Mouse (Mus musculus): ENCODE data around the gene Gm42715. TPM values are rescaled to one million over a fixed set of nuclear protein-coding genes. Genes with fewer than 3 reads are reported as not detected.

The Gm42715 gene
- total and polyA plus RNA-seq, 2 experiments, result 4.6 to 7.5 TPM

GRCm38 (mm10) chr7:127473705-127474104 is 45.7 kb upstream of the Gm42715 start:
- Histone ChIP-seq H3K4me3 (ENCODE audit: insufficient read depth, low read depth, low read length) (no peak overlapping the region), H3K27ac (replicated peaks; ENCODE audit: insufficient read depth, low read depth, low read length) (no peak overlapping the region), H3K36me3 (ENCODE audit: control insufficient read depth, insufficient read depth, low read length) (peaks cover 37% of the 10 kb centered on the region), H3K79me2 (ENCODE audit: control insufficient read depth, insufficient read depth, low read length) (peaks cover 9% of the 10 kb centered on the region; the same call in 1 of the 2 replicates), H3K27me3 (ENCODE audit: control insufficient read depth, insufficient read depth, low read length) (no peaks in the 10 kb centered on the region), H3K4me1 (ENCODE audit: control insufficient read depth, insufficient read depth, low read length) (peaks cover 19% of the 10 kb centered on the region), H3K9ac (ENCODE audit: low read depth, low read length) (no peak overlapping the region; the same call in 1 of the 2 replicates)
- TF ChIP-seq POLR2A (IDR thresholded peaks at IDR 0.05; ENCODE audit: extremely low read depth, insufficient read depth, low read length) (no peak), CTCF (IDR thresholded peaks at IDR 0.05; ENCODE audit: low read depth, low read length) (no peak)
- WGBS, result 94% methylated on average over 5 of the region's 5 CpGs
- no peak for DNase-seq (ENCODE audit: extremely low read depth, low read depth, low spot score)

- DNase-seq (ENCODE audit: extremely low read depth, low read depth, low spot score), result peak; percentile 33
- no peak for TF ChIP-seq POLR2A (IDR thresholded peaks at IDR 0.05; ENCODE audit: extremely low read depth, insufficient read depth, low read length)
- TF ChIP-seq CTCF (IDR thresholded peaks at IDR 0.05; ENCODE audit: low read depth, low read length), result no peak
- H3K79me2 ChIP-seq (ENCODE audit: control insufficient read depth, insufficient read depth, low read length), result peaks cover 11% of the 10 kb centered on the region; the same call in 1 of the 2 replicates
- H3K4me3 ChIP-seq (ENCODE audit: insufficient read depth, low read depth, low read length), result no peak overlapping the region
- no peak overlapping the region for H3K9ac ChIP-seq (ENCODE audit: low read depth, low read length)
- WGBS, result 68% methylated on average over 6 of the region's 6 CpGs
- H3K27ac ChIP-seq (replicated peaks; ENCODE audit: insufficient read depth, low read depth, low read length), result no peak overlapping the region
- H3K36me3 ChIP-seq (ENCODE audit: control insufficient read depth, insufficient read depth, low read length), result peaks cover 37% of the 10 kb centered on the region
- H3K4me1 ChIP-seq (ENCODE audit: control insufficient read depth, insufficient read depth, low read length), result peaks cover 19% of the 10 kb centered on the region
- H3K27me3 ChIP-seq (ENCODE audit: control insufficient read depth, insufficient read depth, low read length), result no peaks in the 10 kb centered on the region
Measured at GRCm38 (mm10) chr7:127474378-127475070, 44.9 kb upstream of the Gm42715 start.

DNA sequence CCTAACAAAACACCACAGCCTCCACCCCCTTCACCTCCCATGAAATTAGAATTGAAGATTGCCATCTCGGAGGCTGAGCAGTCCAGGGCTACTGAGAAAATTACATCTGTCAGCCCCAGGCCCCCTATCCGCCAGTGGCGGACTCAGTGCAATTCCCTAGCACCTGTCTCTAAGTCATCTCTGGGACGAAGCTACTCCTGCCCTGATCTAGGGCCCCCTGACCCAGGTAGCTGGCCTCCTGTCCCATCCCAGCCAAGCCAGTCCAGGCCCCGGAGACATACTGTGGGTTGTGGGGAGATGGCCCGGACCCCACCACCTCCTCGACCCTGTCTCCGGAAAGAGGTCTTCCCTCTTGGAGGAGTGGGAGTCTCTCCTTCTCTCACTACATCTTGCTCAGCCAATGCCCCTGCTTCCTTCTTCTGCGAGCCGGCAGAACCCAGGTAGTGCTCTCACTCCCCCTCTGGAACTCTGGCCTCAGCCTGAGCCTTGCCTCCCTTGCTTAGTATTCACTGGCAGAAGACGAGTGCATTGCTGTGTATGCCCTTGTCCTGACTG is 44.1 kb upstream of the Gm42715 start:
- 95% methylated on average over 11 of the region's 11 CpGs for WGBS
- TF ChIP-seq POLR2A (IDR thresholded peaks at IDR 0.05; ENCODE audit: extremely low read depth, insufficient read depth, low read length) (no peak), CTCF (IDR thresholded peaks at IDR 0.05; ENCODE audit: low read depth, low read length) (no peak)
- H3K79me2 ChIP-seq (ENCODE audit: control insufficient read depth, insufficient read depth, low read length), result peaks cover 16% of the 10 kb centered on the region; the same call in 1 of the 2 replicates
- no peak overlapping the region for H3K9ac ChIP-seq (ENCODE audit: low read depth, low read length)
- no peak for DNase-seq (ENCODE audit: extremely low read depth, low read depth, low spot score)
- H3K36me3 ChIP-seq (ENCODE audit: control insufficient read depth, insufficient read depth, low read length), result peaks cover 37% of the 10 kb centered on the region
- H3K4me3 ChIP-seq (ENCODE audit: insufficient read depth, low read depth, low read length), result no peak overlapping the region
- H3K27ac ChIP-seq (replicated peaks; ENCODE audit: insufficient read depth, low read depth, low read length), result no peak overlapping the region
- H3K27me3 ChIP-seq (ENCODE audit: control insufficient read depth, insufficient read depth, low read length), result no peaks in the 10 kb centered on the region
- H3K4me1 ChIP-seq (ENCODE audit: control insufficient read depth, insufficient read depth, low read length), result peaks cover 15% of the 10 kb centered on the region

DNA sequence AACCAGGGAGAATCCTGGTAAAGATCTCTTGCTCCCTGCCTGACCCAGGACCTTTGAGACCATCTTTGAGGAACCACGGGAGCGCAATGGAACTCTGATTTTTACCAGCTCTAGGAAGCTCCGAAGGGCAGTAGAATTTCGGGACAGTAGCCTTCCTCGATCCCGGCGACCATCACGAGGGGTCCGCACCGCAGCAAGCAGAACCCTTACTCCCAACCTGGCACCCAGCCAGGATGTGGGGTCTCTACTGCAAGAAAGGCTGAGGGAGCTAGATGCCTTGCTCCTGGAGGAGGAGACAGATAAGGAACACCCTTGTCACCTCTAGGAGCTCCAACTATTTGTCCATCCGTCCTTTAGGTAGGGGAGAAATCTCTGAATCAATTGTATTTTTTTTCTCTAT is 43.0 kb upstream of the Gm42715 start:
- H3K27ac ChIP-seq (replicated peaks; ENCODE audit: insufficient read depth, low read depth, low read length), result peak overlapping the region; percentile 10; the same call in 1 of the 2 replicates
- H3K27me3 ChIP-seq (ENCODE audit: control insufficient read depth, insufficient read depth, low read length), result no peaks in the 10 kb centered on the region
- peaks cover 37% of the 10 kb centered on the region for H3K36me3 ChIP-seq (ENCODE audit: control insufficient read depth, insufficient read depth, low read length)
- WGBS, result 96% methylated on average over 11 of the region's 11 CpGs
- TF ChIP-seq CTCF (IDR thresholded peaks at IDR 0.05; ENCODE audit: low read depth, low read length) (no peak), POLR2A (IDR thresholded peaks at IDR 0.05; ENCODE audit: extremely low read depth, insufficient read depth, low read length) (no peak)
- no peak overlapping the region for H3K9ac ChIP-seq (ENCODE audit: low read depth, low read length)
- peaks cover 16% of the 10 kb centered on the region; the same call in 1 of the 2 replicates for H3K79me2 ChIP-seq (ENCODE audit: control insufficient read depth, insufficient read depth, low read length)
- H3K4me3 ChIP-seq (ENCODE audit: insufficient read depth, low read depth, low read length), result no peak overlapping the region
- DNase-seq (ENCODE audit: extremely low read depth, low read depth, low spot score), result no peak
- H3K4me1 ChIP-seq (ENCODE audit: control insufficient read depth, insufficient read depth, low read length), result peaks cover 18% of the 10 kb centered on the region

- Histone ChIP-seq H3K27ac (replicated peaks; ENCODE audit: insufficient read depth, low read depth, low read length) (peak overlapping the region; percentile 74), H3K79me2 (ENCODE audit: control insufficient read depth, insufficient read depth, low read length) (peaks cover 16% of the 10 kb centered on the region; the same call in 1 of the 2 replicates), H3K27me3 (ENCODE audit: control insufficient read depth, insufficient read depth, low read length) (no peaks in the 10 kb centered on the region), H3K4me1 (ENCODE audit: control insufficient read depth, insufficient read depth, low read length) (peaks cover 18% of the 10 kb centered on the region), H3K4me3 (ENCODE audit: insufficient read depth, low read depth, low read length) (peak overlapping the region; percentile 50; the same call in 1 of the 2 replicates), H3K36me3 (ENCODE audit: control insufficient read depth, insufficient read depth, low read length) (peaks cover 39% of the 10 kb centered on the region), H3K9ac (ENCODE audit: low read depth, low read length) (peak overlapping the region; percentile 80)
- no peak for TF ChIP-seq POLR2A (IDR thresholded peaks at IDR 0.05; ENCODE audit: extremely low read depth, insufficient read depth, low read length)
- TF ChIP-seq CTCF (IDR thresholded peaks at IDR 0.05; ENCODE audit: low read depth, low read length), result no peak
- no peak for DNase-seq (ENCODE audit: extremely low read depth, low read depth, low spot score)
- 15% methylated on average over 4 of the region's 4 CpGs for WGBS
Measured at GRCm38 (mm10) chr7:127476855-127477254, 42.5 kb upstream of the Gm42715 start.
